Mouse (Mus musculus) kidney, postnatal 0 days (tissue): ENCODE data around the gene Trpv5. TPM values are rescaled to one million over a fixed set of nuclear protein-coding genes. Genes with fewer than 3 reads are reported as not detected.

Experiments used
- ATAC-seq: fragments of 200-750 bp; cut with Nextera tagmentation; replicated peaks from 2 replicates; pipeline ENCODE4 v1.8.0; 2017; ENCODE audit warnings: low read depth, moderate number of reproducible peaks, moderate TSS enrichment, moderate library complexity; ENCODE audit not compliant: low FRiP score
- DNase-seq: peaks from one replicate; pipeline ENCODE4 v3.0.0-alpha.2; 2016; ENCODE audit warnings: low spot score
- H3K27ac ChIP-seq: fragments of 300-500 bp; sonication (generic); 2 replicates; pipeline ENCODE4 v1.5.1; 2014; ENCODE audit warnings: mild to moderate bottlenecking
- H3K27me3 ChIP-seq: fragments of 300-500 bp; sonication (generic); 2 replicates; pipeline ENCODE4 v1.6.1; 2014; ENCODE audit warnings: low read length, mixed read lengths; ENCODE audit not compliant: insufficient read depth
- H3K36me3 ChIP-seq: fragments of 300-500 bp; sonication (generic); 2 replicates; pipeline ENCODE4 v1.6.1; 2014; ENCODE audit warnings: low read length, mixed read lengths; ENCODE audit not compliant: insufficient read depth
- H3K4me1 ChIP-seq: fragments of 300-500 bp; sonication (generic); replicated peaks from 2 replicates; pipeline ENCODE4 v1.6.1; 2014; ENCODE audit warnings: antibody characterized with exemption, low read length, mixed read lengths; ENCODE audit not compliant: insufficient read depth
- H3K4me2 ChIP-seq: fragments of 300-500 bp; sonication (generic); 2 replicates; pipeline ENCODE4 v1.6.1; 2014; ENCODE audit warnings: mild to moderate bottlenecking, low read length, moderate library complexity, mixed read lengths
- H3K4me3 ChIP-seq: fragments of 300-500 bp; sonication (generic); replicated peaks from 2 replicates; pipeline ENCODE4 v1.5.1; 2014; ENCODE audit warnings: low read depth, low read length
- H3K9ac ChIP-seq: fragments of 300-500 bp; sonication (generic); 2 replicates; pipeline ENCODE4 v1.6.1; 2014; ENCODE audit warnings: low read depth, low read length
- H3K9me3 ChIP-seq: fragments of 300-500 bp; sonication (generic); replicated peaks from 2 replicates; pipeline ENCODE4 v1.6.1; 2016; ENCODE audit warnings: low read length, inconsistent platforms, mixed read lengths
- CTCF ChIP-seq: IDR thresholded peaks from 2 replicates; pipeline ENCODE4 v1.5.1; 2016; ENCODE audit warnings: antibody characterized with exemption, low read depth, mild to moderate bottlenecking, moderate library complexity
- WGBS: fragments of 180-500 bp; shearing (Covaris S2); extraction: QIAGEN DNeasy Blood & Tissue Kit; methylation state at CpG from one replicate; pipeline ENCODE4 v1.1.7; 2014; 5-methylcytosine and 5-hydroxymethylcytosine counted together
- polyA plus RNA-seq: library from polyadenylated mRNA; unstranded; fragments of >200 nt; fragmentation: Nextera tagmentation; extraction: Ambion mirVana; gene quantifications from 2 replicates; pipeline ENCODE4 v1.2.1, GENCODE M21; 2015

Gene Trpv5
- polyA plus RNA-seq, 1 experiment from 2014 or later, result 9.4 TPM

GRCm38 (mm10) chr6:41621241-41621990 is 59.2 kb downstream of the Trpv5 start:
- Histone ChIP-seq H3K27ac (no peak overlapping the region), H3K27me3 (no peaks in the 10 kb centered on the region), H3K4me3 (no peak overlapping the region), H3K4me2 (no peak overlapping the region), H3K9me3 (no peaks in the 10 kb centered on the region), H3K4me1 (no peaks in the 10 kb centered on the region), H3K36me3 (no peaks in the 10 kb centered on the region), H3K9ac (no peak overlapping the region)
- ATAC-seq (no peak), DNase-seq (no peak)
- TF ChIP-seq CTCF, result no peak
- 89% methylated on average over 12 of the region's 12 CpGs for WGBS

- Histone ChIP-seq H3K36me3 (no peaks in the 10 kb centered on the region), H3K9ac (no peak overlapping the region), H3K4me1 (no peaks in the 10 kb centered on the region), H3K27ac (no peak overlapping the region), H3K9me3 (no peaks in the 10 kb centered on the region), H3K4me2 (no peak overlapping the region), H3K4me3 (no peak overlapping the region), H3K27me3 (no peaks in the 10 kb centered on the region)
- ATAC-seq (no peak), DNase-seq (no peak)
- TF ChIP-seq CTCF, result no peak
- WGBS, result 77% methylated on average over 9 of the region's 9 CpGs
Observed at GRCm38 (mm10) chr6:41620173-41620798, 60.3 kb downstream of the Trpv5 start.

GRCm38 (mm10) chr6:41607637-41608036 is 72.9 kb downstream of the Trpv5 start:
- 0 out of 2 replicates have a peak, but pooled peaks cover 3% of the 10 kb centered on the region for H3K4me1 ChIP-seq
- WGBS, result 60% methylated on average over 5 of the region's 5 CpGs
- H3K27ac ChIP-seq, result no peak overlapping the region
- H3K4me3 ChIP-seq, result no peak overlapping the region
- no peak for ATAC-seq
- no peaks in the 10 kb centered on the region for H3K36me3 ChIP-seq
- TF ChIP-seq CTCF, result no peak
- no peak overlapping the region for H3K4me2 ChIP-seq
- H3K9ac ChIP-seq, result no peak overlapping the region
- DNase-seq, result no peak
- H3K9me3 ChIP-seq, result no peaks in the 10 kb centered on the region
- H3K27me3 ChIP-seq, result no peaks in the 10 kb centered on the region

- DNase-seq (no peak), ATAC-seq (no peak)
- Histone ChIP-seq H3K9me3 (no peaks in the 10 kb centered on the region), H3K36me3 (no peaks in the 10 kb centered on the region), H3K4me3 (no peak overlapping the region), H3K27ac (no peak overlapping the region), H3K4me1 (0 out of 2 replicates have a peak, but pooled peaks cover 3% of the 10 kb centered on the region), H3K9ac (peak overlapping the region; percentile 73; the same call in 1 of the 2 replicates), H3K4me2 (peak overlapping the region; percentile 97), H3K27me3 (no peaks in the 10 kb centered on the region)
- WGBS, result 14% methylated on average over 4 of the region's 4 CpGs
- no peak for TF ChIP-seq CTCF
Observed at GRCm38 (mm10) chr6:41606214-41606613, 74.4 kb downstream of the Trpv5 start.

- 3% methylated on average over 7 of the region's 7 CpGs for WGBS
- peak; percentile 40; the same call in 1 of the 2 replicates for ATAC-seq
- TF ChIP-seq CTCF, result no peak
Observed at GRCm38 (mm10) chr6:41605794-41606104, 74.8 kb downstream of the Trpv5 start.

GRCm38 (mm10) chr6:41605061-41605793 is 75.3 kb downstream of the Trpv5 start, which contains the start of gene Ephb6:
Gene Ephb6 (plus strand): TSS chr6:41605482.
- Histone ChIP-seq H3K4me3 (peak within 1 kb of the TSS; percentile 61), H3K4me1 (0 out of 2 replicates have a peak, but pooled peaks cover 3% of the 10 kb centered on the region), H3K9me3 (no peaks in the 10 kb centered on the region), H3K36me3 (no peaks in the 10 kb centered on the region), H3K27ac (peak within 1 kb of the TSS; percentile 82), H3K9ac (peak within 1 kb of the TSS; percentile 73), H3K4me2 (peak within 1 kb of the TSS; percentile 97), H3K27me3 (no peaks in the 10 kb centered on the region)
- peak; percentile 26; the same call in 1 of the 2 replicates for TF ChIP-seq CTCF
- ATAC-seq, result peak; percentile 93
- under 1% methylated on average over 68 of the region's 68 CpGs for WGBS
- DNase-seq, result peak; percentile 93

More at GRCm38 (mm10) chr6:41605794-41606104, 74.8 kb downstream of the Trpv5 start:
- Histone ChIP-seq H3K36me3 (no peaks in the 10 kb centered on the region), H3K4me3 (peak overlapping the region; percentile 61), H3K9me3 (no peaks in the 10 kb centered on the region), H3K4me1 (0 out of 2 replicates have a peak, but pooled peaks cover 3% of the 10 kb centered on the region), H3K9ac (peak overlapping the region; percentile 73), H3K27me3 (no peaks in the 10 kb centered on the region), H3K27ac (no peak overlapping the region), H3K4me2 (peak overlapping the region; percentile 97)
- peak; percentile 2 for DNase-seq
